Mouse (Mus musculus) hindbrain, postnatal 0 days (tissue): ENCODE measurements around the gene Nol4l. TPM values are rescaled to one million over a fixed set of nuclear protein-coding genes. Genes with fewer than 3 reads are reported as not detected.

Experiments used
- ATAC-seq: fragments of 200-750 bp; cut with Nextera tagmentation; 2 replicates; pipeline ENCODE4 v1.8.0; 2017; ENCODE audit warnings: mild to moderate bottlenecking, moderate TSS enrichment, moderate library complexity
- DNase-seq: peaks from one replicate; pipeline ENCODE4 v3.0.0-alpha.2; 2015; ENCODE audit warnings: low spot score
- H3K27ac ChIP-seq: fragments of 300-500 bp; sonication (generic); 2 replicates; pipeline ENCODE4 v1.5.1; 2014; ENCODE audit warnings: mild to moderate bottlenecking
- H3K27me3 ChIP-seq: fragments of 300-500 bp; sonication (generic); 2 replicates; pipeline ENCODE4 v1.6.1; 2014; ENCODE audit warnings: low read length, mixed read lengths; ENCODE audit not compliant: insufficient read depth
- H3K36me3 ChIP-seq: fragments of 300-500 bp; sonication (generic); 2 replicates; pipeline ENCODE4 v1.6.1; 2014; ENCODE audit warnings: low read length, mixed read lengths; ENCODE audit not compliant: insufficient read depth
- H3K4me1 ChIP-seq: fragments of 300-500 bp; sonication (generic); 2 replicates; pipeline ENCODE4 v1.6.1; 2014; ENCODE audit warnings: antibody characterized with exemption, low read length, mixed read lengths; ENCODE audit not compliant: insufficient read depth
- H3K4me2 ChIP-seq: fragments of 300-500 bp; sonication (generic); 2 replicates; pipeline ENCODE4 v1.6.1; 2014; ENCODE audit warnings: low read depth, mild to moderate bottlenecking, low read length, moderate library complexity, mixed read lengths
- H3K4me3 ChIP-seq: fragments of 300-500 bp; sonication (generic); 2 replicates; pipeline ENCODE4 v1.5.1; 2014; ENCODE audit warnings: low read length
- H3K9ac ChIP-seq: fragments of 300-500 bp; sonication (generic); replicated peaks from 2 replicates; pipeline ENCODE4 v1.6.1; 2014; ENCODE audit warnings: mild to moderate bottlenecking, low read length, moderate library complexity, mixed read lengths
- H3K9me3 ChIP-seq: fragments of 300-500 bp; sonication (generic); 2 replicates; pipeline ENCODE4 v1.6.1; 2016; ENCODE audit warnings: low read length, mixed read lengths
- CTCF ChIP-seq: IDR thresholded peaks from 2 replicates; pipeline ENCODE4 v1.5.1; 2016; ENCODE audit warnings: antibody characterized with exemption, control low read depth, low read depth
- WGBS: fragments of 180-500 bp; shearing (Covaris S2); extraction: QIAGEN DNeasy Blood & Tissue Kit; methylation state at CpG from one replicate; pipeline ENCODE4 v1.1.7; 2014; 5-methylcytosine and 5-hydroxymethylcytosine counted together
- polyA plus RNA-seq: library from polyadenylated mRNA; unstranded; fragments of >200 nt; fragmentation: Nextera tagmentation; extraction: Ambion mirVana; gene quantifications from 2 replicates; pipeline ENCODE4 v1.2.1, GENCODE M21; 2015
- total RNA-seq: library from RNA; depleted of rRNA; stranded (reverse); fragments of >200 nt; gene quantifications from 2 replicates; pipeline ENCODE4 v1.2.3, GENCODE M21; 2014

The Nol4l gene
- total and polyA plus RNA-seq, 2 experiments from 2014 or later = 24.2 to 80.8 TPM

DNA sequence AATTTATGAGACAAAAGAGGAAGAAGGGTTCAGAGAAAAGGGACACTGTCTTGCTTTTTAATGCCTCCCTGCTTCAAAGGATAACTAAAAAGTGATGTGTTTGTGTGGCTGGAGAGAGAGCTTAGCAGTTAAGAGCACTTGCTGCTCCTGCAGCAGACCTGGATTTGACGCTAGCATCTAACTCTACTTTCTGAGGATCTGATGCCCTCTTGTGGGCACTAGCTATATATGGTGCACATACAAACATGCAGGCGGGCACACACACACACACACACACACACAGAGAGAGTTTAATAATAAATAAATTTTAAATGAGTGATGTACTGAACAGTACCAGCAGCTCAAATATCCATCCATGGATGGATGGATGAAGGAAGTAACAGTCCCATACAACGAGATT is 66.5 kb downstream of the Nol4l start:
- Histone ChIP-seq H3K9ac (no peak overlapping the region), H3K27ac (no peak overlapping the region), H3K4me2 (no peak overlapping the region), H3K27me3 (no peaks in the 10 kb centered on the region), H3K36me3 (peaks cover 7% of the 10 kb centered on the region), H3K4me1 (no peaks in the 10 kb centered on the region; the same call in 1 of the 2 replicates), H3K9me3 (no peaks in the 10 kb centered on the region), H3K4me3 (no peak overlapping the region)
- peak; percentile 56 for DNase-seq
- TF ChIP-seq CTCF = peak; percentile 49
- 83% methylated on average over 3 of the region's 3 CpGs for WGBS
- ATAC-seq = no peak; the same call in 1 of the 2 replicates

- no peaks in the 10 kb centered on the region for H3K36me3 ChIP-seq
- 47% methylated on average over 3 of the region's 3 CpGs for WGBS
- peaks cover 4% of the 10 kb centered on the region; the same call in 1 of the 2 replicates for H3K4me1 ChIP-seq
- H3K4me3 ChIP-seq = no peak overlapping the region
- DNase-seq (no peak), ATAC-seq (no peak)
- no peak overlapping the region for H3K9ac ChIP-seq
- H3K4me2 ChIP-seq = no peak overlapping the region
- no peak for TF ChIP-seq CTCF
- H3K27ac ChIP-seq = peak overlapping the region; percentile 46; the same call in 1 of the 2 replicates
- H3K9me3 ChIP-seq = no peaks in the 10 kb centered on the region
- H3K27me3 ChIP-seq = no peaks in the 10 kb centered on the region
Observed at GRCm38 (mm10) chr2:153458022-153458441, 71.7 kb downstream of the Nol4l start.

- 37% methylated on average over 4 of the region's 4 CpGs for WGBS
- Histone ChIP-seq H3K4me1 (peaks cover 4% of the 10 kb centered on the region; the same call in 1 of the 2 replicates), H3K4me2 (no peak overlapping the region), H3K27ac (peak overlapping the region; percentile 46; the same call in 1 of the 2 replicates), H3K27me3 (no peaks in the 10 kb centered on the region), H3K9ac (no peak overlapping the region), H3K9me3 (no peaks in the 10 kb centered on the region), H3K4me3 (no peak overlapping the region), H3K36me3 (no peaks in the 10 kb centered on the region)
- DNase-seq (no peak), ATAC-seq (no peak)
- TF ChIP-seq CTCF = no peak
Observed at GRCm38 (mm10) chr2:153457467-153457866, 72.3 kb downstream of the Nol4l start.

DNA sequence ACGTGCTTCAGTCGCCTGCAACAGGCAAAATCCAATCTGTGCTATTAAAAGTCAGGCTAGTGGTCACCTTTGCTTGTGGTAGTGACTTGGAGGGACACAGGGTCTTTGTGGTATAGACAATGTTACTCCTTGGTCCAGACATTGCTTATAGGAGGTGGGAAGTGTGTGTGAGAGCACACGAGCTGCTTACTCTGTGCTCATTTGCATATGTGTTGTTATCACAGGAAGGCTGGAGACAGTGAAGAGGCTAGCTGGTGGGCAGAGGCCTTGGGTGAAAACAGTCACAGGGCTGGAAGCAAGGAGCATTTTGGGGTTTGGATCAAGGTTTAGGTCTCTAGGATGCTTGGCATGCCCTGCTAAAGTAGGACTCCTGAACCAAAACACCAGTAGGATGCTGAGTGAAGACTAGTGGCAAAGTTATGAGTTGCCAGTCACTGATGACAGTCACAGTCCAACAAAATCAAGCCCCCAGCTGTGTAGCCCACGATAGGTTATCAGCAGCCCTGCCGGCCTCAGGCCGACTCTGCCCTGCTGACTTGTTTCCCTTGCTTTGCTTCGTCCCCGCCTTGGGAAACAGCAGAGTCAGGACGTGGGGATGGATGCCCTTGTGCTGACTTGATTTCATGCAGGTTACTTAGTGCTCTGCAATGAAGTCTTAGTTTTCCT is 74.8 kb downstream of the Nol4l start:
- no peak for TF ChIP-seq CTCF
- no peak overlapping the region for H3K4me2 ChIP-seq
- H3K9ac ChIP-seq = no peak overlapping the region
- no peaks in the 10 kb centered on the region for H3K27me3 ChIP-seq
- ATAC-seq (no peak), DNase-seq (no peak)
- no peaks in the 10 kb centered on the region for H3K9me3 ChIP-seq
- WGBS = 57% methylated on average over 9 of the region's 9 CpGs
- no peaks in the 10 kb centered on the region for H3K36me3 ChIP-seq
- H3K27ac ChIP-seq = 0 out of 2 replicates have a peak overlapping the region, but pooled peaks have one; percentile 7
- H3K4me1 ChIP-seq = peaks cover 4% of the 10 kb centered on the region; the same call in 1 of the 2 replicates
- no peak overlapping the region for H3K4me3 ChIP-seq

GRCm38 (mm10) chr2:153453961-153454759 is 75.6 kb downstream of the Nol4l start:
- peak; percentile 43 for ATAC-seq
- H3K9ac ChIP-seq = 0 out of 2 replicates have a peak overlapping the region, but pooled peaks have one; percentile 9
- H3K4me2 ChIP-seq = no peak overlapping the region
- 0 out of 2 replicates have a peak overlapping the region, but pooled peaks have one; percentile 7 for H3K27ac ChIP-seq
- H3K4me1 ChIP-seq = peaks cover 4% of the 10 kb centered on the region; the same call in 1 of the 2 replicates
- H3K4me3 ChIP-seq = no peak overlapping the region
- 66% methylated on average over 12 of the region's 12 CpGs for WGBS
- no peaks in the 10 kb centered on the region for H3K27me3 ChIP-seq
- no peaks in the 10 kb centered on the region for H3K9me3 ChIP-seq
- DNase-seq = peak; percentile 65
- no peak for TF ChIP-seq CTCF
- no peaks in the 10 kb centered on the region for H3K36me3 ChIP-seq

GRCm38 (mm10) chr2:153448519-153448918 is 81.3 kb downstream of the Nol4l start:
- no peak for TF ChIP-seq CTCF
- H3K36me3 ChIP-seq = no peaks in the 10 kb centered on the region
- H3K4me3 ChIP-seq = no peak overlapping the region
- H3K4me2 ChIP-seq = no peak overlapping the region
- DNase-seq = no peak
- no peaks in the 10 kb centered on the region for H3K9me3 ChIP-seq
- no peak overlapping the region for H3K27ac ChIP-seq
- no peak overlapping the region for H3K9ac ChIP-seq
- no peaks in the 10 kb centered on the region for H3K27me3 ChIP-seq
- H3K4me1 ChIP-seq = no peaks in the 10 kb centered on the region
- 82% methylated on average over 6 of the region's 6 CpGs for WGBS
- no peak for ATAC-seq
